Mouse (Mus musculus) liver, embryonic 12.5 days (tissue): Measurements from ENCODE around the gene Cdyl. TPM values are rescaled to one million over a fixed set of nuclear protein-coding genes. Genes with fewer than 3 reads are reported as not detected.

Experiments
- ATAC-seq: fragments of 200-750 bp; cut with Nextera tagmentation; 2 replicates; pipeline ENCODE4 v1.8.0; 2017; ENCODE audit warnings: moderate number of reproducible peaks, mild to moderate bottlenecking, moderate library complexity
- H3K27ac ChIP-seq: fragments of 300-500 bp; sonication (generic); 2 replicates; pipeline ENCODE4 v1.5.1; 2016; ENCODE audit warnings: mild to moderate bottlenecking
- H3K27me3 ChIP-seq: fragments of 300-500 bp; sonication (generic); replicated peaks from 2 replicates; pipeline ENCODE4 v1.6.1; 2016; ENCODE audit warnings: mild to moderate bottlenecking, moderate library complexity
- H3K36me3 ChIP-seq: fragments of 300-500 bp; sonication (generic); 2 replicates; pipeline ENCODE4 v1.6.1; 2016; ENCODE audit warnings: mild to moderate bottlenecking, moderate library complexity
- H3K4me1 ChIP-seq: fragments of 300-500 bp; sonication (generic); 2 replicates; pipeline ENCODE4 v1.6.1; 2016
- H3K4me2 ChIP-seq: fragments of 300-500 bp; sonication (generic); 2 replicates; pipeline ENCODE4 v1.6.1; 2016; ENCODE audit warnings: mild to moderate bottlenecking, moderate library complexity
- H3K4me3 ChIP-seq: fragments of 300-500 bp; sonication (generic); 2 replicates; pipeline ENCODE4 v1.5.1; 2016; ENCODE audit warnings: mild to moderate bottlenecking, moderate library complexity
- H3K9ac ChIP-seq: fragments of 300-500 bp; sonication (generic); 2 replicates; pipeline ENCODE4 v1.6.1; 2016; ENCODE audit warnings: mild to moderate bottlenecking, moderate library complexity
- H3K9me3 ChIP-seq: fragments of 300-500 bp; sonication (generic); replicated peaks from 2 replicates; pipeline ENCODE4 v1.6.1; 2016; ENCODE audit warnings: mild to moderate bottlenecking, moderate library complexity
- WGBS: fragments of 180-500 bp; shearing (Covaris S2); methylation state at CpG from one replicate; pipeline ENCODE4 v1.1.7; 2016; ENCODE audit not compliant: insufficient replicate concordance; 5-methylcytosine and 5-hydroxymethylcytosine counted together
- polyA plus RNA-seq: library from polyadenylated mRNA; unstranded; fragments of >200 nt; fragmentation: Nextera tagmentation; extraction: Ambion mirVana; gene quantifications from 2 replicates; pipeline ENCODE4 v1.2.1, GENCODE M21; 2016

Gene Cdyl
- 18.8 and 19.3 TPM in 2 replicates for polyA plus RNA-seq

- peaks cover 7% of the 10 kb centered on the region; the same call in 1 of the 2 replicates for H3K27me3 ChIP-seq
- no peaks in the 10 kb centered on the region for H3K9me3 ChIP-seq
- H3K4me2 ChIP-seq: no peak within 1 kb of the TSS
- no peaks in the 10 kb centered on the region for H3K36me3 ChIP-seq
- no peak within 1 kb of the TSS for H3K27ac ChIP-seq
- no peak within 1 kb of the TSS for H3K9ac ChIP-seq
- H3K4me1 ChIP-seq: no peaks in the 10 kb centered on the region
- H3K4me3 ChIP-seq: no peak within 1 kb of the TSS
- no peak for ATAC-seq
- 59% methylated on average over 4 of the region's 4 CpGs for WGBS
Observed at GRCm38 (mm10) chr13:35659406-35659985, at the start of gene Cdyl. TSS of gene Cdyl (plus strand) at chr13:35659833.

DNA sequence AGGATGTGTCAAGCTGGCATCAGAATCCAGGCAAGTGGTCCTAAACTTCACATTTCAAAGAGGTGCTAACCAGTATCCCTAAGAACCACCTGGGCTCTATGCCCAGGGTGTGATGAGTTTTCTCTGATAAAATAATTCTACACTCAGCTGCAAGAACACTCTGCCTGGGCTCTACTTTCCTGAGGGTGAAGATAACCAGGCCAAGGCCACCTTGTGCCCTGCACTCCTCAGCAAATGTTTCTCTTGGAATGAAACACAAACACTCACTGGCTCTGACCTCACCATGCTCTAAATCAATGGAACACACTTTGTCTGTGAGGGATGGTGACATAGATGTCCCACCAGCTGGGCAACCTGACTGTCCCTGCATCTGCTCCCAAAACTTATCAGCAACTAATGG lies 48.9 kb upstream of the Cdyl start:
- Histone ChIP-seq H3K9me3 (no peaks in the 10 kb centered on the region), H3K4me2 (no peak overlapping the region), H3K4me3 (no peak overlapping the region), H3K9ac (no peak overlapping the region), H3K27me3 (no peaks in the 10 kb centered on the region), H3K4me1 (peaks cover 82% of the 10 kb centered on the region), H3K36me3 (no peaks in the 10 kb centered on the region), H3K27ac (no peak overlapping the region; the same call in 1 of the 2 replicates)
- ATAC-seq: no peak

- no peak for ATAC-seq
- no peaks in the 10 kb centered on the region for H3K36me3 ChIP-seq
- no peak overlapping the region for H3K9ac ChIP-seq
- 0 out of 2 replicates have a peak overlapping the region, but pooled peaks have one; percentile 13 for H3K27ac ChIP-seq
- no peak overlapping the region for H3K4me3 ChIP-seq
- H3K4me2 ChIP-seq: no peak overlapping the region
- H3K4me1 ChIP-seq: peaks cover 83% of the 10 kb centered on the region
- 68% methylated on average over 1 of the region's 1 CpGs for WGBS
- no peaks in the 10 kb centered on the region for H3K27me3 ChIP-seq
- H3K9me3 ChIP-seq: no peaks in the 10 kb centered on the region
Observed at GRCm38 (mm10) chr13:35612506-35612905, 47.1 kb upstream of the Cdyl start.

DNA sequence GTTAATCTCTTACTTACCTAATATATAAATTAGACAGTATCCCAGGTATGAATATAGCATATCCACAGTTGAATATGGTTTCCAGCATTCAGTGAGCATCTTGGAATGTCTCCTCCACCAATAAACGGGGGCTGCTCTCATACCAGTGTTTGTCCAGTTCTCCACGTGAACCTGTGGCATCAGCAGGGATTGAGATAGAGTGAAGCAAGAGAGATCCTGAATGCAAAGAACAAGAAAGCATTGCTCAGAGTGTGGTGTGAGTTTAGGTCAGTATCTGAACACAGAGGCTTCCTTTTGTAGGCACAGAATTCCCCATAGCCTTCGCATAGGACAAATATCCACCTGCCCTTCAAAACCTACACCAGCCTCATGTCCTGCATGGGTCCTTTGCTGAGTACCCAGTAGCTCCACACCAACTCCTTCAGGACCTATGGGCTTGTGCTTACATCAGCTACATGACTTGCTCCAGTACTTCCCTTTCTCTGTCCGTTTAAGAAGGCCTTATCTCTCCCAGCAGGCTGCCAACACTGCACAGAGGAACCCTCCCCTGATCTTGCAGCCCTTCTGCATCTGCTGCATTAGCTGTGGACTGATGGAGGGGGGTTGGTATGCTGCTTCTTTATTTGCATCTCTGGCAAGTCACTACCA lies 44.7 kb upstream of the Cdyl start:
- Histone ChIP-seq H3K36me3 (no peaks in the 10 kb centered on the region), H3K4me2 (peak overlapping the region; percentile 52), H3K4me3 (no peak overlapping the region), H3K27me3 (no peaks in the 10 kb centered on the region), H3K9me3 (no peaks in the 10 kb centered on the region), H3K9ac (peak overlapping the region; percentile 53), H3K27ac (peak overlapping the region; percentile 93), H3K4me1 (peaks cover 69% of the 10 kb centered on the region)
- 24% methylated on average over 4 of the region's 4 CpGs for WGBS
- peak; percentile 99 for ATAC-seq

DNA sequence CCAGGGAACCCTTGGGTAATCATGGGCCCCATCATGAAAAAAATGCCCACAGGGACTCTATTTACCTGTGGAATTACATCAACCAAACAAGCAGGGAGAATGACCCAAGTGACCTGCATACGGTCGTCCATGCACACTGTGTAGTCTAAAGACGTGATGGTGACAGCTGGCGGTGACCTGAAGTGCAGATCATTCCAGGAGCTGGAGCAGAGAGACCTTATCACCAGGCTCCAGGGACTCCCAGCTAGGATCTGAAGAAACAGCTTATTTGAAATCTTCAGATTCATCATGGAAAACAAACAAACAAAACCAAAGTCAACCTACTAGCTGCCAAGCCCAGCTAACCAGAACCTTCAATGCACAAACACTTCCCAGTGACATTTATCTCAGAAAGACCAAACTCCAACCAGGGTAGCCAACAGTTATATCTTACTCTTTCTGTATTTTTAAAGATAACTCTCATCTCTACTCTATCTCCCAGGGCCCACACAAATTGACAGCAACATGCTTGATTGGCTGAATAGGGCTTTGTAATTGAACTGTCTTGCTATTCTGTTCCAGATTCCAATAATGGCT lies 43.0 kb upstream of the Cdyl start:
- Histone ChIP-seq H3K27me3 (no peaks in the 10 kb centered on the region), H3K4me2 (peak overlapping the region; percentile 15; the same call in 1 of the 2 replicates), H3K4me3 (no peak overlapping the region), H3K36me3 (no peaks in the 10 kb centered on the region), H3K27ac (peak overlapping the region; percentile 93), H3K9me3 (no peaks in the 10 kb centered on the region), H3K4me1 (peaks cover 55% of the 10 kb centered on the region), H3K9ac (no peak overlapping the region)
- 47% methylated on average over 4 of the region's 4 CpGs for WGBS
- ATAC-seq: no peak

DNA sequence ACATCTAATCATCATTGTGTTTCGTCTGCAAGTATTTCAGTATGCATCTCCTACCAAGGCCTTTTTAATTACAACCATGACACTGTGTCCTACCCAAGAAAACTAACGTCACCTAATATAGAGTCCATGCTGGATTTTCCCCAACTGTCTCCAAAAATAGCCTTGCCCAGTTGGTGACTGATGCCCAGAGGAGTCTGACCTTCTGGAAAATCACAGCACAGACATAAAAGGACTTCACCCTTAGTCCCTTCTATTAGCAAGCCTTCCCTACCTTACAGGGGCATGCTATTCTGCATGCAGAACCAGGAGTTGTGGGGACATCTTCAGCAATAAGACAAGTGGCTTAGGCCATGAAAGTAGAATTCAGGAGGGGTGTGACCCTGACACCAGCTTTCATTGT lies 40.3 kb upstream of the Cdyl start:
- ATAC-seq: no peak

DNA sequence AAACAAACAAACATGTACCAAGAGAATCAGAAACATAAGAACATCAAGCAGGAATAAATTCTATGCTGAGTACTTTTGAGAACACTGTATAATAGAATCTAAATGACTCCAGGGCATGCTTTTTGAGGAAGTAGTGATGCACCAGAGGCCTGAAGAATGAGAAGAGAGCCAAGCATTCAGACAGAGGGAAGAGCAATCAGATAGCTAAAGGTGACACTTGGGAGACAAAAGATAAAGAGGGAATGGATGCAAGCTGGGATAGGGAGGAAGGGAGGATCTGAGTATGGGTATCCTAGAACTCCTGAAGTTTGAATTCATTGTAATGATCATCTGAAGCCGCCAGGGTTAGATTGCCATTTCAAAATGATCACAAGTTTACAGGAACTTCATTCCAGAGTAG lies 38.9 kb upstream of the Cdyl start:
- H3K9ac ChIP-seq: no peak overlapping the region
- H3K4me1 ChIP-seq: peaks cover 16% of the 10 kb centered on the region
- no peak overlapping the region for H3K4me3 ChIP-seq
- no peak overlapping the region for H3K4me2 ChIP-seq
- ATAC-seq: no peak
- H3K9me3 ChIP-seq: no peaks in the 10 kb centered on the region
- H3K36me3 ChIP-seq: no peaks in the 10 kb centered on the region
- no peak overlapping the region for H3K27ac ChIP-seq
- 0 out of 2 replicates have a peak, but pooled peaks cover 4% of the 10 kb centered on the region for H3K27me3 ChIP-seq
- WGBS: 46% methylated on average over 1 of the region's 1 CpGs

More for the DNA sequence above, 40.3 kb upstream of the Cdyl start:
- no peak overlapping the region for H3K4me3 ChIP-seq
- H3K27ac ChIP-seq: no peak overlapping the region
- no peak overlapping the region for H3K9ac ChIP-seq
- no peaks in the 10 kb centered on the region for H3K27me3 ChIP-seq
- no peaks in the 10 kb centered on the region for H3K36me3 ChIP-seq
- WGBS: 73% methylated on average over 2 of the region's 2 CpGs
- H3K9me3 ChIP-seq: no peaks in the 10 kb centered on the region
- peaks cover 30% of the 10 kb centered on the region for H3K4me1 ChIP-seq
- H3K4me2 ChIP-seq: no peak overlapping the region

DNA sequence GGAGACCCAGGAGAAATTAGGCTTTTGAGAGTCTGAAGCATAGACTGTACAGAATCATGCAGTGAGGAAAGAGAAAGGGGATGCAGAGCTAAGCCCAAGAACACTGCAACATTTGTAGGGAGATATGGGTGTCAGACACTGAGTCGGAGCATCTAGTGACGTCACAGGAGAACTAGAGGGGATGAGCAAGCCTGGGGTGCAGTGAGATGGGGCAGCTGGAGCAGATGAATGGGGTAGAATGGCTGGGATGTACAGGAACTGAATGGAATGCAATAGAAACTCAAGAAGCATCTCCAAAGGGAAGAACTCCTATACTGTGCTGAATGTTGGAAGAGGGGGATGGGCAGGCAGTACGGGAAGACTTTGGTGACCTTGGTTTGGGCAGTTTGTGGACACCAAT lies 34.8 kb upstream of the Cdyl start:
- Histone ChIP-seq H3K27me3 (0 out of 2 replicates have a peak, but pooled peaks cover 4% of the 10 kb centered on the region), H3K4me1 (no peaks in the 10 kb centered on the region; the same call in 1 of the 2 replicates), H3K4me2 (no peak overlapping the region), H3K4me3 (no peak overlapping the region), H3K36me3 (no peaks in the 10 kb centered on the region), H3K27ac (no peak overlapping the region), H3K9me3 (no peaks in the 10 kb centered on the region), H3K9ac (no peak overlapping the region)
- no peak for ATAC-seq
- 85% methylated on average over 3 of the region's 3 CpGs for WGBS

- no peaks in the 10 kb centered on the region for H3K9me3 ChIP-seq
- no peak overlapping the region for H3K27ac ChIP-seq
- ATAC-seq: no peak
- no peaks in the 10 kb centered on the region; the same call in 1 of the 2 replicates for H3K4me1 ChIP-seq
- 0 out of 2 replicates have a peak, but pooled peaks cover 4% of the 10 kb centered on the region for H3K27me3 ChIP-seq
- no peak overlapping the region for H3K4me2 ChIP-seq
- H3K36me3 ChIP-seq: no peaks in the 10 kb centered on the region
- no peak overlapping the region for H3K4me3 ChIP-seq
- H3K9ac ChIP-seq: no peak overlapping the region
- WGBS: 48% methylated on average over 3 of the region's 3 CpGs
Observed at GRCm38 (mm10) chr13:35625556-35625955, 34.1 kb upstream of the Cdyl start.

DNA sequence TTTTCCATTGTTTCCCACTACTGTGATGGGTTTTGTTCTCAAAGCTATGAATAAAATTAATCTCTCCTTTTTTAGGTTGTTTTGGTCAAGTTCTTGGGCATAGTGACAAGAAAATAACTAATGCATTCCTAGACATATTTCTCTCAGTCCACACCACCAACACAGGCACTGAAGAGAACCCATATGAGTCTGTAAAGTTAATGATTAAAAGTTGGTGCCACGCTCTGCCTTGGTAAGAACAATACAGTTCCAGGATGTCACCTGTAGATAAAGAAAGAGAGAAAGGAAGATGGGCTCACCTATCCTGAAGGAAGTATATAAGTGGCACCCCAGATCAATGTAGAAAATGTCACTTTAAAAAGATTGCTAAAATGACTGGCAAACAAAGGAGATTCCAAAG lies 32.3 kb upstream of the Cdyl start:
- Histone ChIP-seq H3K36me3 (no peaks in the 10 kb centered on the region), H3K27me3 (0 out of 2 replicates have a peak, but pooled peaks cover 4% of the 10 kb centered on the region), H3K9me3 (no peaks in the 10 kb centered on the region), H3K4me1 (no peaks in the 10 kb centered on the region; the same call in 1 of the 2 replicates), H3K27ac (no peak overlapping the region), H3K9ac (no peak overlapping the region), H3K4me2 (no peak overlapping the region), H3K4me3 (no peak overlapping the region)
- ATAC-seq: no peak
- WGBS: 71% methylated on average over 1 of the region's 1 CpGs

DNA sequence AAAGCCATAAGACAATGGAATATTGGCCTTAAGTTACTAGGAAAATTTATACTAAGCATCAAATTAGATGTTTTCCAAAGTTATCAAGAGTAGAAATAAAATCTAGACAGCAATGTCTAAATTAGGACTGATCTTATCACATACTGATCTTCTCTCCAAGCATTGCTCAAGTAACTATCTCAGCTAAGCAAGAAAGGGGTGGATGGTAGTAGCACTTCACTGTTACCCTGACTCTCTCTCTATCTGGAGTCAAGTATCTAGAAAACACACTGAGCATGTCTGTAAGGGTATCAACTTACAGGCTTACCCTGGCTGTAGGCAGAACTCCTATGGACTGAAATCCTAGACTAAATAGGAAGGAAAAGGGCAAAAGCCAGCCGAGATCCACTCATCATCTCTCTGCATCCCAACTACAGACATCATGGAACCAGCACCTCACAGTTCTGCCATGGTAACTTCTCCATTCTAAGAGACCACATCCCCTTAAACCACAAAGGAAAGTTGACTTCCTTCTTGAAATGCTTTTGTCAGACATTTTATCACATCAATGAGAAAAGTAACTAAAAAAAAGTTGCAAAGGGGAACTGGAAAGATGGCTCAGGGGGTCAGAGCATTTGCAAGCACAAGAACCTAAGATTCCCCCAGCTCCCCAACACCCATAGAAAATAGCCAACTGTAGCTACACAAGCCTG lies 12.4 kb upstream of the Cdyl start:
- Histone ChIP-seq H3K9me3 (no peaks in the 10 kb centered on the region), H3K27me3 (0 out of 2 replicates have a peak, but pooled peaks cover 3% of the 10 kb centered on the region), H3K9ac (no peak overlapping the region), H3K36me3 (no peaks in the 10 kb centered on the region), H3K4me2 (no peak overlapping the region), H3K27ac (no peak overlapping the region), H3K4me1 (no peaks in the 10 kb centered on the region), H3K4me3 (no peak overlapping the region)
- 24% methylated on average over 1 of the region's 1 CpGs for WGBS
- ATAC-seq: no peak
